Mouse (Mus musculus): ENCODE data around the gene Mapkap1. TPM values are rescaled to one million over a fixed set of nuclear protein-coding genes. Genes with fewer than 3 reads are reported as not detected.

Mapkap1 gene
- polyA plus RNA-seq, 1 experiment from 2014 or later, result 54.5 TPM

GRCm38 (mm10) chr2:34620778-34621415 is 214.3 kb downstream of the Mapkap1 start:
- no peak overlapping the region for H3K4me2 ChIP-seq
- H3K36me3 ChIP-seq, result peaks cover 31% of the 10 kb centered on the region
- 0 out of 2 replicates have a peak overlapping the region, but pooled peaks have one; percentile 8 for H3K9ac ChIP-seq
- H3K9me3 ChIP-seq, result no peaks in the 10 kb centered on the region
- 40% methylated on average over 10 of the region's 10 CpGs for WGBS
- H3K27ac ChIP-seq (replicated peaks), result no peak overlapping the region
- no peak for ATAC-seq (ENCODE audit: extremely low read depth, insufficient number of reproducible peaks, low FRiP score, low TSS enrichment)
- H3K4me3 ChIP-seq, result no peak overlapping the region
- peaks cover 39% of the 10 kb centered on the region for H3K4me1 ChIP-seq
- no peaks in the 10 kb centered on the region for H3K27me3 ChIP-seq (replicated peaks)

- 74% methylated on average over 8 of the region's 8 CpGs for WGBS
- Histone ChIP-seq H3K4me2 (no peak overlapping the region), H3K9ac (no peak overlapping the region), H3K4me1 (peaks cover 39% of the 10 kb centered on the region), H3K27ac (replicated peaks) (no peak overlapping the region), H3K36me3 (peaks cover 34% of the 10 kb centered on the region), H3K27me3 (replicated peaks) (no peaks in the 10 kb centered on the region), H3K9me3 (no peaks in the 10 kb centered on the region), H3K4me3 (no peak overlapping the region)
- no peak for ATAC-seq (ENCODE audit: extremely low read depth, insufficient number of reproducible peaks, low FRiP score, low TSS enrichment)
Observed at GRCm38 (mm10) chr2:34621485-34621884, 214.9 kb downstream of the Mapkap1 start.

- H3K36me3 ChIP-seq, result peaks cover 34% of the 10 kb centered on the region
- ATAC-seq (ENCODE audit: extremely low read depth, insufficient number of reproducible peaks, low FRiP score, low TSS enrichment), result no peak
- H3K27ac ChIP-seq (replicated peaks), result no peak overlapping the region
- H3K9ac ChIP-seq, result no peak overlapping the region
- no peaks in the 10 kb centered on the region for H3K9me3 ChIP-seq
- H3K4me3 ChIP-seq, result no peak overlapping the region
- no peak overlapping the region for H3K4me2 ChIP-seq
- H3K4me1 ChIP-seq, result peaks cover 46% of the 10 kb centered on the region
- whole genome bisulfite sequencing, result 90% methylated on average over 11 of the region's 11 CpGs
- H3K27me3 ChIP-seq (replicated peaks), result no peaks in the 10 kb centered on the region
Observed at GRCm38 (mm10) chr2:34622518-34622917, 215.9 kb downstream of the Mapkap1 start.

- ATAC-seq (ENCODE audit: extremely low read depth, insufficient number of reproducible peaks, low FRiP score, low TSS enrichment), result no peak
Observed at GRCm38 (mm10) chr2:34623181-34623580, 216.6 kb downstream of the Mapkap1 start.

GRCm38 (mm10) chr2:34624076-34624475 is 217.5 kb downstream of the Mapkap1 start:
- H3K4me1 ChIP-seq, result peaks cover 49% of the 10 kb centered on the region
- no peaks in the 10 kb centered on the region for H3K27me3 ChIP-seq (replicated peaks)
- H3K4me2 ChIP-seq, result no peak overlapping the region
- no peaks in the 10 kb centered on the region for H3K9me3 ChIP-seq
- H3K36me3 ChIP-seq, result peaks cover 34% of the 10 kb centered on the region
- no peak overlapping the region for H3K9ac ChIP-seq
- H3K27ac ChIP-seq (replicated peaks), result no peak overlapping the region
- ATAC-seq (ENCODE audit: extremely low read depth, insufficient number of reproducible peaks, low FRiP score, low TSS enrichment), result no peak
- no peak overlapping the region for H3K4me3 ChIP-seq
- 85% methylated on average over 12 of the region's 12 CpGs for WGBS

More at GRCm38 (mm10) chr2:34623181-34623580, 216.6 kb downstream of the Mapkap1 start:
- H3K4me2 ChIP-seq, result no peak overlapping the region
- peaks cover 34% of the 10 kb centered on the region for H3K36me3 ChIP-seq
- WGBS, result 81% methylated on average over 8 of the region's 8 CpGs
- peaks cover 44% of the 10 kb centered on the region for H3K4me1 ChIP-seq
- H3K4me3 ChIP-seq, result no peak overlapping the region
- no peak overlapping the region for H3K9ac ChIP-seq
- no peaks in the 10 kb centered on the region for H3K9me3 ChIP-seq
- no peaks in the 10 kb centered on the region for H3K27me3 ChIP-seq (replicated peaks)
- H3K27ac ChIP-seq (replicated peaks), result no peak overlapping the region

GRCm38 (mm10) chr2:34627328-34628226 is 221.0 kb downstream of the Mapkap1 start:
- Histone ChIP-seq H3K4me3 (no peak overlapping the region), H3K27me3 (replicated peaks) (no peaks in the 10 kb centered on the region), H3K4me2 (no peak overlapping the region), H3K9me3 (no peaks in the 10 kb centered on the region), H3K4me1 (peaks cover 28% of the 10 kb centered on the region), H3K9ac (peak overlapping the region; percentile 21; the same call in 1 of the 2 replicates), H3K27ac (replicated peaks) (peak overlapping the region; percentile 53), H3K36me3 (peaks cover 32% of the 10 kb centered on the region)
- WGBS, result 62% methylated on average over 17 of the region's 17 CpGs
- ATAC-seq (ENCODE audit: extremely low read depth, insufficient number of reproducible peaks, low FRiP score, low TSS enrichment), result no peak

GRCm38 (mm10) chr2:34628903-34629540 is 222.5 kb downstream of the Mapkap1 start:
- H3K36me3 ChIP-seq, result peaks cover 18% of the 10 kb centered on the region
- no peak overlapping the region for H3K9ac ChIP-seq
- peaks cover 28% of the 10 kb centered on the region for H3K4me1 ChIP-seq
- H3K27me3 ChIP-seq (replicated peaks), result no peaks in the 10 kb centered on the region
- no peaks in the 10 kb centered on the region for H3K9me3 ChIP-seq
- H3K27ac ChIP-seq (replicated peaks), result peak overlapping the region; percentile 53; the same call in 1 of the 2 replicates
- H3K4me2 ChIP-seq, result no peak overlapping the region
- H3K4me3 ChIP-seq, result no peak overlapping the region
- ATAC-seq (ENCODE audit: extremely low read depth, insufficient number of reproducible peaks, low FRiP score, low TSS enrichment), result no peak
- WGBS, result 67% methylated on average over 4 of the region's 4 CpGs

GRCm38 (mm10) chr2:34629758-34630157 is 223.2 kb downstream of the Mapkap1 start:
- Histone ChIP-seq H3K4me3 (no peak overlapping the region), H3K36me3 (peaks cover 12% of the 10 kb centered on the region), H3K9me3 (no peaks in the 10 kb centered on the region), H3K4me1 (peaks cover 28% of the 10 kb centered on the region), H3K27me3 (replicated peaks) (no peaks in the 10 kb centered on the region), H3K27ac (replicated peaks) (no peak overlapping the region), H3K9ac (no peak overlapping the region), H3K4me2 (no peak overlapping the region)
- 58% methylated on average over 7 of the region's 7 CpGs for WGBS
- no peak for ATAC-seq (ENCODE audit: extremely low read depth, insufficient number of reproducible peaks, low FRiP score, low TSS enrichment)

GRCm38 (mm10) chr2:34630445-34630844 is 223.9 kb downstream of the Mapkap1 start:
- no peak overlapping the region for H3K27ac ChIP-seq (replicated peaks)
- no peak overlapping the region for H3K4me2 ChIP-seq
- H3K9me3 ChIP-seq, result no peaks in the 10 kb centered on the region
- H3K36me3 ChIP-seq, result peaks cover 8% of the 10 kb centered on the region
- peaks cover 31% of the 10 kb centered on the region for H3K4me1 ChIP-seq
- H3K4me3 ChIP-seq, result no peak overlapping the region
- no peak for ATAC-seq (ENCODE audit: extremely low read depth, insufficient number of reproducible peaks, low FRiP score, low TSS enrichment)
- H3K9ac ChIP-seq, result no peak overlapping the region
- WGBS, result 76% methylated on average over 6 of the region's 6 CpGs
- no peaks in the 10 kb centered on the region for H3K27me3 ChIP-seq (replicated peaks)

- no peak overlapping the region for H3K4me3 ChIP-seq
- no peak overlapping the region for H3K27ac ChIP-seq (replicated peaks)
- no peaks in the 10 kb centered on the region for H3K27me3 ChIP-seq (replicated peaks)
- no peaks in the 10 kb centered on the region for H3K9me3 ChIP-seq
- peaks cover 35% of the 10 kb centered on the region for H3K4me1 ChIP-seq
- no peaks in the 10 kb centered on the region for H3K36me3 ChIP-seq
- no peak for ATAC-seq (ENCODE audit: extremely low read depth, insufficient number of reproducible peaks, low FRiP score, low TSS enrichment)
- WGBS, result 77% methylated on average over 12 of the region's 12 CpGs
- no peak overlapping the region for H3K9ac ChIP-seq
- no peak overlapping the region for H3K4me2 ChIP-seq
Observed at GRCm38 (mm10) chr2:34632051-34632450, 225.5 kb downstream of the Mapkap1 start.

Data from heart, embryonic 13.5 days (tissue).